Mouse (Mus musculus) liver, adult 2 months (tissue): Measurements from ENCODE around the gene Rilpl1. TPM values are rescaled to one million over a fixed set of nuclear protein-coding genes. Genes with fewer than 3 reads are reported as not detected.

ENCODE experiments used
- DNase-seq: peaks from one replicate; pipeline ENCODE4 v3.0.0-alpha.2; 2011; ENCODE audit warnings: low read depth, low spot score; ENCODE audit errors: extremely low read depth
- H3K27ac ChIP-seq: fragments of 200-500 bp; replicated peaks from 2 replicates; pipeline ENCODE4 v1.5.1; 2012; ENCODE audit warnings: low read depth, mild to moderate bottlenecking, control low read depth, inconsistent platforms, low read length; ENCODE audit not compliant: insufficient read depth
- H3K27me3 ChIP-seq: fragments of 200-500 bp; 2 replicates; pipeline ENCODE4 v1.6.1; 2012; ENCODE audit warnings: mild to moderate bottlenecking, moderate library complexity, low read length, inconsistent platforms; ENCODE audit not compliant: control insufficient read depth, insufficient read depth
- H3K36me3 ChIP-seq: fragments of 200-500 bp; 2 replicates; pipeline ENCODE4 v1.6.1; 2012; ENCODE audit warnings: low read length, inconsistent platforms; ENCODE audit not compliant: control insufficient read depth, insufficient read depth
- H3K4me1 ChIP-seq: fragments of 200-500 bp; 2 replicates; pipeline ENCODE4 v1.6.1; 2011; ENCODE audit warnings: low read length; ENCODE audit not compliant: control insufficient read depth, insufficient read depth
- H3K4me3 ChIP-seq: fragments of 200-500 bp; 2 replicates; pipeline ENCODE4 v1.5.1; 2011; ENCODE audit warnings: low read depth, mild to moderate bottlenecking, control low read depth, low read length, moderate library complexity; ENCODE audit not compliant: insufficient read depth
- H3K79me2 ChIP-seq: fragments of 200-500 bp; 2 replicates; pipeline ENCODE4 v1.6.1; 2012; ENCODE audit warnings: inconsistent platforms, mild to moderate bottlenecking, low read length, moderate library complexity; ENCODE audit not compliant: control insufficient read depth, insufficient read depth
- H3K9ac ChIP-seq: fragments of 200-500 bp; 2 replicates; pipeline ENCODE4 v1.6.1; 2012; ENCODE audit warnings: low read depth, mild to moderate bottlenecking, control low read depth, inconsistent platforms, low read length
- CTCF ChIP-seq: fragments of 200-500 bp; IDR thresholded peaks from 2 replicates; pipeline ENCODE4 v1.5.1; 2011; ENCODE audit warnings: low read depth, low read length, control low read depth
- POLR2A ChIP-seq: fragments of 200-500 bp; IDR thresholded peaks from 2 replicates; pipeline ENCODE4 v1.6.1; 2011; ENCODE audit warnings: low read length, control low read depth; ENCODE audit not compliant: insufficient read depth; ENCODE audit errors: extremely low read depth
- WGBS: fragments of 180-500 bp; shearing (Covaris S2); methylation state at CpG from one replicate; pipeline ENCODE4 v1.1.7; 2018; 5-methylcytosine and 5-hydroxymethylcytosine counted together
- polyA plus RNA-seq: library from polyadenylated mRNA; depleted of rRNA; stranded (reverse); fragments of >200 nt; gene quantifications from 2 replicates; pipeline ENCODE4 v1.2.3, GENCODE M21; 2012
- total RNA-seq: library from RNA; depleted of rRNA; stranded (reverse); fragments of >200 nt; gene quantifications from 2 replicates; pipeline ENCODE4 v1.2.3, GENCODE M21; 2014

The Rilpl1 gene
- total and polyA plus RNA-seq, 2 experiments = 1.6 to 2.0 TPM

GRCm38 (mm10) chr5:124540905-124541601, 9.9 kb upstream of the Rilpl1 start:
- Histone ChIP-seq H3K4me1 (peaks cover 5% of the 10 kb centered on the region), H3K79me2 (peaks cover 21% of the 10 kb centered on the region; the same call in 1 of the 2 replicates), H3K36me3 (peaks cover 29% of the 10 kb centered on the region), H3K9ac (peak overlapping the region; percentile 91), H3K27me3 (no peaks in the 10 kb centered on the region), H3K4me3 (peak overlapping the region; percentile 86), H3K27ac (peak overlapping the region; percentile 89)
- under 1% methylated on average over 80 of the region's 89 CpGs for WGBS
- peak; percentile 82 for DNase-seq
- TF ChIP-seq POLR2A (0 out of 2 replicates have a peak, but pooled peaks have one; percentile 14), CTCF (no peak)

DNA sequence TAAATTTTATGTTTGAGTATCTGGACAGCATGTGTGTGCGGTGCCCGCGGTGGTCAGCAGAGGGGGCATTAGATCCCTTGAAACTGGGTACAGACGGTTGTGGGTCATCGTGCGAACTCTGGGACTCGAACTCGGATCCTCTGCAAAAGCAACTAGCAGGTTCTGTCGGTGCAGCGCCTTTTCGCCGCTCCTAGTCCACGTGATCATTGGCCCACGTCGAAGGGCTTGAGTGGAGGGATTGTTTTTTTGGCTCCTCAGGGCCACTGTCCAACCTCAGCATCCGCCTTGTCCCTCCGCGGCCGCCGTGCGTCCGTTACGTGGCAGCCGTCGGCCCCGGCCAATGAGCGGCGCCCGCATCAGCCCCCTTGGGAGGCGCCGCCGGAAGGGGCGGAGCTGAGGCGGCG, 9.2 kb upstream of the Rilpl1 start, which contains the start of gene Tmed2:
Tmed2 (plus strand) TSS at position 313 of the 404 bp plus-strand sequence.
- DNase-seq = peak; percentile 92
- H3K27ac ChIP-seq = peak within 1 kb of the TSS; percentile 89
- peaks cover 23% of the 10 kb centered on the region for H3K36me3 ChIP-seq
- H3K27me3 ChIP-seq = no peaks in the 10 kb centered on the region
- TF ChIP-seq CTCF = no peak
- no peak for TF ChIP-seq POLR2A
- peak within 1 kb of the TSS; percentile 91 for H3K9ac ChIP-seq
- peak within 1 kb of the TSS; percentile 86 for H3K4me3 ChIP-seq
- peaks cover 5% of the 10 kb centered on the region for H3K4me1 ChIP-seq
- under 1% methylated on average over 35 of the region's 35 CpGs for WGBS
- peaks cover 21% of the 10 kb centered on the region; the same call in 1 of the 2 replicates for H3K79me2 ChIP-seq

DNA sequence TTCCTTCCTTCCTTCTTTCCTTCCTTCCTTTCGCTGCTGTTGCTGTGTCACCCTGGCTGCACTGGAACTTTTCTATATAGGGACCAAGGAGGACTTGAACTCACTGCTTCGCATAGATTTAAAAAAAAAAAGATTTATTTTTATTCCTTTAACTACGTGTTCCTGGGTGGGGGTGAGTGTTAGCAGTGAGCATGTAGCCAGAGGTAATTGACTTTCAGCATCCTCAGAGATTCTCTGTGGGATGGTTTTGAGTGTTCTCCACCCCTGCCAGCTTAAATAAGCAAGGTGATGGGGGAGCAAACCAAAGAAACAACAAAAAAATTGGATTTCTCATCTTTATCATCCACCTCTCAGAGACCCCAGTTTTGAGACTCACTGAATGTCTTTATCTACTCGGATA, 8.7 kb upstream of the Rilpl1 start:
- TF ChIP-seq POLR2A (no peak), CTCF (no peak)
- H3K4me3 ChIP-seq = no peak overlapping the region

GRCm38 (mm10) chr5:124538813-124539792, 7.9 kb upstream of the Rilpl1 start:
- DNase-seq = peak; percentile 66
- H3K36me3 ChIP-seq = peaks cover 10% of the 10 kb centered on the region
- no peak overlapping the region for H3K27ac ChIP-seq
- peaks cover 5% of the 10 kb centered on the region for H3K4me1 ChIP-seq
- H3K79me2 ChIP-seq = peaks cover 12% of the 10 kb centered on the region; the same call in 1 of the 2 replicates
- no peak overlapping the region for H3K9ac ChIP-seq
- H3K4me3 ChIP-seq = no peak overlapping the region
- no peaks in the 10 kb centered on the region for H3K27me3 ChIP-seq
- 83% methylated on average over 16 of the region's 16 CpGs for WGBS
- TF ChIP-seq CTCF = peak; percentile 46; the same call in 1 of the 2 replicates
- no peak for TF ChIP-seq POLR2A

More for the DNA sequence above, 8.7 kb upstream of the Rilpl1 start:
- H3K36me3 ChIP-seq = peaks cover 18% of the 10 kb centered on the region
- H3K27ac ChIP-seq = no peak overlapping the region
- no peak overlapping the region for H3K9ac ChIP-seq
- H3K27me3 ChIP-seq = no peaks in the 10 kb centered on the region
- DNase-seq = no peak
- WGBS = 77% methylated on average over 4 of the region's 4 CpGs
- peaks cover 17% of the 10 kb centered on the region; the same call in 1 of the 2 replicates for H3K79me2 ChIP-seq
- peaks cover 5% of the 10 kb centered on the region for H3K4me1 ChIP-seq

DNA sequence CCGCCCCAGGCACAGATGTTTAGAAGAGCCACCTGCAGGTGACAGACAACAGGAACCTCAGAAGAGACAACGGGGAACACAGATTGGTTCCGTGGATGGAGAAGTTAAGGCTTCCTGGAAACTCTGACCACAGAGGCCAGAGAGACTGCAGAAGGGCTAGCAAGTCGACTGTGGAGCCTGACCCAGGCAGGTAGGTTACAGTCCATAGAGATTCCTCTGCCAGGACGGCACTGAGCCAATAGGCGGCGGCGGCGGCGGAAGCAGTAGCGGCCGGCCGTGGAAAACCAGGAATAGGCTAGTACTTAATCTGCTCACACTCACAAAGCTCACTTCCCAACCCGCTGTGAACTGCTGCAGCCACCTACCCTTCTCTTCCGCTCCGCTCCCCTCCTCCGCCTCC, 5.6 kb upstream of the Rilpl1 start:
- Histone ChIP-seq H3K79me2 (0 out of 2 replicates have a peak, but pooled peaks cover under 1% of the 10 kb centered on the region), H3K27ac (no peak overlapping the region), H3K4me1 (peaks cover 1% of the 10 kb centered on the region; the same call in 1 of the 2 replicates), H3K36me3 (no peaks in the 10 kb centered on the region), H3K27me3 (no peaks in the 10 kb centered on the region), H3K9ac (peak overlapping the region; percentile 24; the same call in 1 of the 2 replicates), H3K4me3 (no peak overlapping the region)
- no peak for TF ChIP-seq POLR2A
- TF ChIP-seq CTCF = no peak
- 4% methylated on average over 15 of the region's 17 CpGs for WGBS
- DNase-seq = peak; percentile 56
